Mouse (Mus musculus): ENCODE results near the gene Gm49353. TPM values are rescaled to one million over a fixed set of nuclear protein-coding genes. Genes with fewer than 3 reads are reported as not detected.

Gm49353 gene
- total RNA-seq (2017): not detected in 3 replicates

DNA sequence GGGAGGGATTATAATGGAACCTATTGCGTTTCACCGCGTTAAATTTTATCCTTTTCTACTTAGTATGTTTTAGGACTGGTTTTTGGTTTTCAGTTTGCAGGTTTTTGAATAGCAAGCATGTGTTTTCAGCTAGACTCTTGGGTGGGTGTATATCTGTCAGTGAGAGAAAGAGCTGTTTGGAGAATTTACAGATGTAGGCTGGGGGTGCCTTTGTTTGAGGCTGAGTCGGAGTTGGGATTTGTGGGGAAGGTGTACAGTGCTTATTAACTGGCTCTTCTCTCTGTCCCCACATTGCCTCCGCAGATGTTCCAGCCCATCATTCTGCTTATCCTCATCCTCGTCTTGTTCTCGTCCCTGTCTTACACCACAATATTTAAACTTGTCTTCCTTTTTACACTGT, at the start of gene Gm49353:
Gm49353 (plus strand) TSS at position 313 of the 400 bp plus-strand sequence.
- no peak for ATAC-seq (replicated peaks; ENCODE audit: insufficient number of reproducible peaks, low FRiP score, low TSS enrichment, poor library complexity, severe bottlenecking)

DNA sequence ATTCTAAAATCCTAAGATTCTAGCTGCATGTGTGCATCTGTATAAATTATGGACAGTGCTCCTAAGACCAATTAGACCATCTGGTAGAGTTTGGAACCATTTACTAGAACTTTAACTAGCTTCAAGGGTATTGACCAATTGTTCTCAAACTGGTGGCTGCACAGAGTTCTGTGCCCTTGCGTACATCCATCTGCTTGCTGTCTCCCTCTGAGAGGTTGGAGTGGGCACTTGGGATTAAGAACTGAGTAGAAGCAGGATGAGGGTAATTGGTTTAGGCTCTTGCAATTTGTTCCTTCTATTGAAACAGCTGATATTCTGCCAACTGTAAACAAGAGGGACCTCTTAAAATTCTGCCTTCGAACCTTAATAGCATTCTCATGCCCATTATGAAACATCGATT, 43.5 kb upstream of the Gm49353 start:
- no peak for ATAC-seq (replicated peaks; ENCODE audit: insufficient number of reproducible peaks, low FRiP score, low TSS enrichment, poor library complexity, severe bottlenecking)

DNA sequence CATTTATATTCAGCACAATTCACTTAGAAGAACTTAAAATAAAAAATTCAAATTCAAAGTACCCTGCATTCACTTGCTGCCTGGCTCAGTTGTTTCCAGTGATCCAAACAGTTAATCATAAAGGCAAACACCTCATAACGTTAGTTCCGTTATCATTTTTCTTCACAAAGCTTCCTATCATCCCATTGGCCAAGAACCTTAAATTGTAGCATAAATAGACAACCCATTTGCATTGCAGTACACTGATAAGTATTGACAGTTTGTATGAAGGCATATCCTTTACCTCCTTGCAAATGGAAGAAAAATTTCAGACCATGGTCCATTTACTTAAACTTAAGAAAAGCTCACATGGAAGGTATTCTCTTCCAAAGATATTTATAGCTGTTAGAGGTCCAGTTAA, 37.1 kb upstream of the Gm49353 start:
- no peak for ATAC-seq (replicated peaks; ENCODE audit: insufficient number of reproducible peaks, low FRiP score, low TSS enrichment, poor library complexity, severe bottlenecking)

DNA sequence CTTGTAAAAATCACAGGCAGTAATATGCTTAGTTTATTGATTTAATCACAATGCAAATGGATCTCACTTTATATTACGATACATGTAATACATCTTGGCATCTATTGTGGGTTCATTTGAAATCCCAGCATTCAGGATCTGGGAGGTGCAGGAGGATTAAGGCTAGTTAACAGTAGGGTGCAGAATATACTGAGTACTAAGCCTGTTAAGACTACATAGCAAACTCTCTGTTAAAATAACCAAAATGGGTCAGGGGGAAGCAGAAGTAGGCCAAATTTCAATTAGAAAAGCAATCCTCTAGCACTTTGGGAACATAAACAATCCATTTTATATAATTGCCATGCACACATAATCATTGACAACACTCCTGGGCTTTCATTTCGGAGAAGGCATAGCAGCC, 25.0 kb upstream of the Gm49353 start:
- ATAC-seq (replicated peaks; ENCODE audit: insufficient number of reproducible peaks, low FRiP score, low TSS enrichment, poor library complexity, severe bottlenecking): no peak

DNA sequence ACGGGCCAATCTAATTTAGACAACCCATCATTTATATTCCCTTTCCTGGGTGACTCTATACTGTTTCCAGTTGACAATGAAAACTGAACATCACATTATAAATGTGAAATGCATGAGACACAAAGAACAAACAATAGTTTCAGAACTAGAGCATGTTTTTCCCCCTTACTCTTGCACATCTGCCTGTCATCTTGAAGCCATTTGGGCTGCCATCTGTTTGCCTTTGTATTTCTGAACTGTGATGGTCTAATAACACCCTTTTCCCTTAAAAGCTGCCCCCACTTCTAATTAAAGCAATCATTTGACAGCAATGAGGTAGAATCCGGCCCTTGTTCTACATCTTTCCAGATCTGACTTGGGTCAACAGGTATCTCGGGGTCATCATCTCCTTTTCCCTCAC, 23.1 kb upstream of the Gm49353 start:
- ATAC-seq (replicated peaks; ENCODE audit: insufficient number of reproducible peaks, low FRiP score, low TSS enrichment, poor library complexity, severe bottlenecking): no peak

DNA sequence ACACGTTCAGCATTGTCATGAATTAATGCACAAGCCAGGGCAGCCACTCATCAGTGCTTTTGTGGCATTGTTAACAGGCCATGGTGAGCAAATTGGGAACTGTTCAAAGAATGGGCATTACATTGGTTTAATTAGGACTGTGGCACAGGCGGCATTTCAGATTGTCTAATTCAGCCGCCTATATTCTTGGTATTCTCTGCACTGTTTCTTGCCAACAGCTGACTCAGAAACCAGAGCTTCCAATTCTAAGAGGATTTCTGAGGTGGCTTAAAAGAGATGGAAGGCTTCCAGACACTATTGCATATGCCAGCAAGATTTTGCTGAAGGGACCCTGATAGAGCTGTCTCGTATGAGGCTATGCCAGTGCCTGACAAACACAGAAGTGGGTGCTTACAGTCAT, 21.9 kb upstream of the Gm49353 start:
- ATAC-seq (replicated peaks; ENCODE audit: insufficient number of reproducible peaks, low FRiP score, low TSS enrichment, poor library complexity, severe bottlenecking): no peak

DNA sequence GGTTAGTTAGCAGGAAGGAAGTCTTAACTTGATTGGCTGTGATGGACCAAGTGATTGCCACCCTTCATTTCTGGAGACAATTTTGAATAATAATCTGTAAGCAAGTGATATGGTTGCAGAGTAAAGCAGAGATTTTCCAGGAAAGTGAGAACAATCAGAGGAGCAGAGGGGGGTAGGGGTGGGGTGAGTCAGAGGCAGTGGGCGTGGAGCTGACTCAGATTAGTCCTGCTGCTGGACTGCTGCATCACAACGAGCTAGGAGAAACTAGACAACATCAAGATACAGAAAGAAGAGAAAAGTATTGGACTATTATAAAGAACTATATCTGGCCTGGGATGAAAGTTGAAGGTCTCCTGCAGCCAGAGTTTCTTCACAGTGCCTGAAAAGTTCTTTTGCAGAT, 20.8 kb upstream of the Gm49353 start:
- no peak for ATAC-seq (replicated peaks; ENCODE audit: insufficient number of reproducible peaks, low FRiP score, low TSS enrichment, poor library complexity, severe bottlenecking)

DNA sequence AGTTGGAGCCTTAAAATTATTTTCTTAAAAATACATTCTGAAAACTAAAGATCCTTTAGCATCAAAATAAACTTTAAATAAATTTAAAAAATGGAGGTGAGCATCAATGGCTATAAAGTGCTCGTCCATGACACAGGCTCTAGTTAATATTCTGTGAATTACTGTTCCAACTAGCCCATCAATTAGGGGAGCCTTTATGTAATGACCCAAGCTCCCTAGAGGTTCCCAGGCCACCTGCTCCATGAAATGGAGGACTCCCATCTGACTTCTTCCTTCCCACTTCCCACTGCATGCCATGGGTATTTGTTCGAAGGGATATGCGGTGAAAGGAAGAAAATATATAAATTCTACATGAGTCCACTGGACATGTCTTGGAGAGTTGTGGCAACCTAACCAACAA, 18.5 kb upstream of the Gm49353 start:
- ATAC-seq (replicated peaks; ENCODE audit: insufficient number of reproducible peaks, low FRiP score, low TSS enrichment, poor library complexity, severe bottlenecking): no peak

DNA sequence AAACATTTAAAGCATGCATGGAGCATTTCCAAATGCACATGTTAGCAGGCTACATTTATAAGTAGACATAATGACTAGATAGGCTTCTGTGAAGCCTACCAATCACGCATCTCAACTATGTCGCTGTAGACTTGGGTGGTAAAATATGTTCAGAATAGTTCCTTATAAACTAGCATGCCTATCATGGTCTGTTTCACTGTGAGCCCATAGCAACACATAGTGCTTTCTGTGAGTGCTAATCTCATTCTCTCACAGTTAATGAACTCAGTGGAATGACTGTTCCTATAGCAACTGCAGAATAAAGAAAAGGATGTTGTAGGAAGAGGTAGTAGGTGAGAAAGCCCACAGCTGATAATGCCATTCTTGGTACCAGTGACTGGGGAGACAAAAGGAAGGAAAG, 17.7 kb upstream of the Gm49353 start:
- no peak for ATAC-seq (replicated peaks; ENCODE audit: insufficient number of reproducible peaks, low FRiP score, low TSS enrichment, poor library complexity, severe bottlenecking)

DNA sequence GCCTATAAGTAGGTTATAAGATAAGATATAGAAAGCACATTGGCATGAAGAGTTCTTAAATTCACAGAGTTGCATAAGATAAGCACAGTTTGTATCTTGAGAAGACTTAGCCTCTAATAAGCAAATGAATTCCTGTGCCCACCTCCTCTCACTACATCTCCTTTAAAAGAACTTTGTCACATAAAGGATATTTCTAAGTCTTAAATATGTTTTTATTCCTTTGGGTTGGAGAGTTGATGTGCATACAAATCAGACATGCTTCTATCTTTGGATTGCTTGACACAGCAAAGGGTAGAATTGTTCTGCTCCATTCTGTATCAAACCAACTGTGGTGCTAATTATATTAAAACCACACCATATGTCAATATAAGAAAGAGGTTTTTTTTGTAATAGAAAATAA, 5.0 kb upstream of the Gm49353 start:
- ATAC-seq (replicated peaks; ENCODE audit: insufficient number of reproducible peaks, low FRiP score, low TSS enrichment, poor library complexity, severe bottlenecking): no peak

DNA sequence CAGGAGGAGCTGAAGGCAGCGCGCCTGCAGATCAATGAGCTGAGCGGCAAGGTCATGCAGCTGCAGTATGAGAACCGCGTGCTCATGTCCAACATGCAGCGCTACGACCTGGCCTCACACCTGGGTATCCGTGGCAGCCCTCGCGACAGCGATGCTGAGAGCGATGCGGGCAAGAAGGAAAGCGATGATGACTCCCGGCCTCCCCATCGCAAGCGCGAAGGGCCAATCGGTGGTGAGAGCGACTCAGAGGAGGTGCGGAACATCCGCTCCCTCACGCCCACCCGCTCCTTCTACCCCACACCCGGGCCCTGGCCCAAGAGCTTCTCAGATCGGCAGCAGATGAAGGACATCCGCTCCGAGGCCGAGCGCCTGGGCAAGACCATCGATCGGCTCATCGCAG, 1.9 kb upstream of the Gm49353 start:
- ATAC-seq (replicated peaks; ENCODE audit: insufficient number of reproducible peaks, low FRiP score, low TSS enrichment, poor library complexity, severe bottlenecking): no peak

DNA sequence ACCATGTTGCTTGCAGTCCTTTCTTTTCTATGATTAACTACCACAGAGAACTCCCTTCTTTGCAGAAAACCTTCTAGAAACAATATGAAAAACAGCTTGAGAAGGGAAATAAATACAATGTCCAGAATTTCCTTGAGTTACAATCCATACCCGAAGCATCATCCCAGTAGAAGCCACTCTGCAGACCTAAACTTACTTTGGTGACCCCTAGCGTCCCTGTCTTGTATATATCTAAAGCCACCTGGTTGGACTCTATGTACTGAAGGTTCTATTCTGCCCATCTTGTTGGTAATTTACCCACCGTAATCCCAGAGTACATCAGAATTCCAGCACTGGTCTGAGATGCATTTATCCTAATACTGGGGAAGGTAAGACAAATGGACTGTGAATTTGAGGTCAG, 1.1 kb downstream of the Gm49353 start:
- no peak for ATAC-seq (replicated peaks; ENCODE audit: insufficient number of reproducible peaks, low FRiP score, low TSS enrichment, poor library complexity, severe bottlenecking)

DNA sequence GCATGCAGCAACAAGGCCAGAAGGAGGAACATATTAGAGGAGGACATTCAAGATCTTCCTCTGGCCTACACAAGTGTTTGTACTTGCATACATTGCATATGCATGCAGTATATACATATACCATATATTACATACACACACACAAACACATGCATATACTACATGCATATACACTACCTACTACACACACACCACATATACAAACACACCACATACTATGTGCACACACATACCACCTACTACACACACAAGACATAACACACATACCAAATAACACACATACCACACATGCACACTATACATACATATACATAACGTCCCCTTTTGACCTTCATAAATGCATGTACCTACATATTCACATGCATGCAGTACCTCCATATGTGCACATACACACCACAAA, 1.9 kb downstream of the Gm49353 start:
- ATAC-seq (replicated peaks; ENCODE audit: insufficient number of reproducible peaks, low FRiP score, low TSS enrichment, poor library complexity, severe bottlenecking): no peak

DNA sequence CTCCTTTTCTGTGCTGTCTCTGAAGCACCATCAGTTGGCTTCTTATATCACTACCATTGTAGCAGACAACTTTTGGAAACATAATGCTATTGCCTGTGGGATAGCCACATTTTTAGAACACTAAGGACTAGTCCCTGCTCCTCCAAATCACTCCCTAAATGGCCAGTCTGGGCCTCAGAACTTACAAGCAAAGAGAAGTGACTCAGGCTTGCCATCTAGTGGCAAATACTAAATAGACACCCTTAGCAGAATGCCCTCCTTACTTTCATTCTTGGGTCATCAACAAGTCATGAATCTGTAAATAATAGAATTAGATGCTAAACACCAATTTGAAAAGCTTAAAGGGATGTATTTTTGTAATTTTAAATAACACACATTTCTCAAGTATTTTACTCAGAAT, 8.0 kb downstream of the Gm49353 start:
- no peak for ATAC-seq (replicated peaks; ENCODE audit: insufficient number of reproducible peaks, low FRiP score, low TSS enrichment, poor library complexity, severe bottlenecking)

DNA sequence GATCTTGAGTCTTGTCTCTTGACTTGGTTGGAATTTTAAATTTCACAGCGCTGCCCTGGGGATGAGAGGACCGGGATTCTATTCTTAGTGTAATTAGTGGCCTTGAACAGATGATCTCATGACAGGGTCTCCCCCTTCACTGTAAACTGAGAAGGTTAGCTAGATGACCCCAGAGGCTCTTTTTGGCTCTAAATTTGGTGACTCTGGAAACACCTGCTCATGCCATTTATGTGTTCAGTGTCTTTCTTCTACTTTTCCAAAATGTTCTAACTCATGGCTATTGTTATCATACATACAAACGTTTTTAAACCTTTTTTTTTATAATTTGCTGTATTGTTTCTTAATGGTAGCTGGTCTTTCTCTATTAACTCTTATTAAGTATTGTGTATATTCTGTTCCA, 10.0 kb downstream of the Gm49353 start:
- ATAC-seq (replicated peaks; ENCODE audit: insufficient number of reproducible peaks, low FRiP score, low TSS enrichment, poor library complexity, severe bottlenecking): no peak

DNA sequence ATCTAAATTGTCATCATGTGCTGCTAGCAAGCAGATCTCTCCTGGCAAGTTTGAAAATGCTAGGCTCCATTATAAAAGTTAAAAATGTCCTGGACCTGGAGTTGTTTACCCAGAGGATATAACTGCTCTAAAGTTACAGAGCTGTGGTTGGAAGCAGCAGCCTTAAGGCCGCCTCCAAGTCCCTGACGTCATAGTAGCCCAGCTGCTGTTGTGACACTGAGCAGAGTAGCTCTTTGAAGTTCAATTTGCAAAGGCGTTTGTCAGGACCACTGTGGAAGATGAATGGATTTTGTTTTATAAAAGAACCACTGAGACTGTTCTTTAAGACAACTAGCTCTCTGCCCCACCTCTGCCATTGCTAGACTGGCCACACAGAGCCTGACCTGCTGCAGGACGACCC, 12.7 kb downstream of the Gm49353 start, which contains the start of gene 9330159F19Rik:
9330159F19Rik (plus strand) TSS at position 154 of the 400 bp plus-strand sequence.
- ATAC-seq (replicated peaks; ENCODE audit: insufficient number of reproducible peaks, low FRiP score, low TSS enrichment, poor library complexity, severe bottlenecking): no peak

DNA sequence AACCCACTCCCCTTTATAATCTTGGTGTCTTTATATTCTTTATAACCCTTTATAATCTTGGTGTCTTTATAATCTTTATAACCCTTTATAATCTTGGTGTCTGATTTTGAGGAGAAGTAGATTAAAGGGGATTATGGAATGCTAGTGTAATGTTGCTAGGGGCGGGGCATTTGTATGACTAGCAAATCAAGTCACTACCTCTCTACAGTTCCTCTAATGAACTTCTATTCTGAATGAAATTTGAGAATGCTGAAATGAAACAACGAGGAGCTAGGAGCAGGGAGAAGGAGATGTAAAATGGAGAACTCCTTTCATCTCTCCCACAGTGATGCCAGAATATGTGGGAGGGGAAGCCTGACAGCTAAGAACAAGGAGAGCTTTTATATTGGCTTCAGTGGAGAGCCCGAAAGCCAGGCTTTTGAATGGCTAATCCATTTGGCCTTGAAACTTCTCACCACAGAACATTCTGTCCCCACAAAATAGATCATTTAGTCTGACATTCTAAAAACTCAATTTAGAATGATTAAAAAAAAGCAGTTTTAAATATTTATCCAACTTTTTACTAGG, 14.9 kb downstream of the Gm49353 start:
- ATAC-seq (replicated peaks; ENCODE audit: insufficient number of reproducible peaks, low FRiP score, low TSS enrichment, poor library complexity, severe bottlenecking): no peak

DNA sequence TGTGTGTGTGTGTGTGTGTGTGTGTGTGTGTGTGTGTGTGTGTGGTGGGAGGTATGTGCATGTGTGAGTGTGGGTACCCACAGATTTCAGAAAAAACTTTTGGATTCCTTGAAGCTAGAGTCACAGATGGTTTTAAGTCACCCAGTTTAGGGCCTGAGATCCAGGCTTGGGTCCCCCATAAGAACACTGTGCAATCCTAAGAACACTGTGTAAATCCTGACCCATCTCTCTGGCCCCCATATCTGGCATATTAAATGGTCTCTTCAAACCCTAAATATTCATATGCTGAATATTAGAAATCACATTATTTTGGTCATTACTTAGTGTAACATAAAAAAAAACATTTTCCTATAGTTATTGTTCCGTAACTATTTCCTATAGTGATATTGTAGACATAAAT, 18.2 kb downstream of the Gm49353 start:
- ATAC-seq (replicated peaks; ENCODE audit: insufficient number of reproducible peaks, low FRiP score, low TSS enrichment, poor library complexity, severe bottlenecking): no peak

DNA sequence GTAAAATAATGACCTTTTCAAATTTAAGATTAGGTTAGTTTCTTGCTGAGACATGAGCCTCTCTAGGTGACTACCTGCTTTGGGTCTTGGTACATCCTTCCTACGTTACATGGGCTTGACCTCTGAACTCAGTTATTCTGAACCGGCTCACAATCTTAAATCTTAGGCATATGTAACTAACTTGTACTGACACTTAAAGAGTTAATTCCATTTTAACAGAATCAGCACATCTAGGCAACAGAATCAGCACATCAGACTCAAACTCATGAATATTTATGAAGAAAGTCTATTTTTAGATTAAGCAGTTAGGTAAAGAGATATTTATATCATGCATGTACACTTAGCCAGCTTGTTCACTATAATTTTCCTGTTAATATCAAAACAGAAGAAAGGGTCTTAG, 18.7 kb downstream of the Gm49353 start:
- no peak for ATAC-seq (replicated peaks; ENCODE audit: insufficient number of reproducible peaks, low FRiP score, low TSS enrichment, poor library complexity, severe bottlenecking)

DNA sequence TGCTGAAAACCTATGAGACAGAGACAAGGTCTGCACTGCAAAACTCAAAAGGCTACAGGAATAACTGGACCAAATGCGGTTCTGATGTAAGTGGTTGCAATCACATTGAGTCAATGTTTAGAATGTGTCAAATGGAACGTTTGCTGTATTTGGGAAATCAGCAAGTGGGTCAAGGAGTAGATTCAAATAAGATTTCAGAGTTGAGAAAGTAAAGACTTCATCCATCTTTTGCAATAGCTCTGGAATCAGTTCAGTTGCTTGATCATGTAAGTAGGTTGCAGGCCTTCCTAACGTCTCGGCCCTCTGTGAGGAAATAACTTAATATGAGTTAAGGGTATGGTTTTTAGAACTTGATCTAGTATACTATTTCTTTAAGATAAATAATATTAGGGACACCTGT, 26.6 kb downstream of the Gm49353 start:
- no peak for ATAC-seq (replicated peaks; ENCODE audit: insufficient number of reproducible peaks, low FRiP score, low TSS enrichment, poor library complexity, severe bottlenecking)

DNA sequence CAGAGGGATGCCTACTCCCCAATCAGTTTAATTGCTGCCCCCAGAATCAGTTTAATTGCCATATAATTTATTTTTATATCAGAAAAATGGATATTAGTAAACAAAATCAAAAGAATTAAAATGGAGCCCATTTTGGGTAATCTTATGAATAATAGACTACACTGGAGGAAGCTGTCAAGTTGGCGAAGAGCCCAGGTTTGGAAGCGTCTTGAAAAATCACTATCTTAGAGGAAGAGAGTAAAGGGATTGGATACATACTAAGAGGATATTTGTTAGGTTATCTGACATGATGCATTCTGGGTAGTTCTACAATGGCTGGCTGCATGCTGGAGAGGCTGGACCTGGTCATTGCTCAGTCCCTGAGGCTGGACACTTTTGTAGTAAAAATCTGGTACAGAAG, 32.5 kb downstream of the Gm49353 start:
- no peak for ATAC-seq (replicated peaks; ENCODE audit: insufficient number of reproducible peaks, low FRiP score, low TSS enrichment, poor library complexity, severe bottlenecking)
